ENCODE assay signal across 14 mouse cellular contexts in genomic region chr13:43726895-43727341, GRCm38 (mm10). TPM values are rescaled to one million over a fixed set of nuclear protein-coding genes. Genes with fewer than 3 reads are reported as not detected.
DNase-seq lines count a peak whose midpoint lies in the region; ATAC-seq and TF ChIP-seq lines count a peak whose summit lies in the region.
"Had no signal": no experiment of that assay in that cellular context is flagged by ENCODE, and none has a peak within 500 bp of the region (broad histone marks: within the 10 kb centered on the region; RNA-seq: fewer than 3 reads in every experiment).

No protein-coding gene starts in this region.

- H3K27ac ChIP-seq in midbrain, postnatal 0 days (ENCODE audit: low read depth, low read length) = no peak overlapping the region
- no peak overlapping the region for H3K27ac ChIP-seq in midbrain, embryonic 14.5 days (replicated peaks; ENCODE audit: low read depth, low read length)
- H3K27ac ChIP-seq: forebrain, embryonic 13.5 days; heart, embryonic 13.5 days; kidney, postnatal 0 days; stomach, embryonic 15.5 days had no signal

- H3K27me3 ChIP-seq in midbrain, postnatal 0 days (ENCODE audit: insufficient read depth, low read length) = no peaks in the 10 kb centered on the region
- H3K27me3 ChIP-seq in midbrain, embryonic 14.5 days (ENCODE audit: control insufficient read depth, insufficient read depth, low read length) = no peaks in the 10 kb centered on the region
- H3K27me3 ChIP-seq: forebrain, embryonic 13.5 days; heart, embryonic 13.5 days; stomach, embryonic 15.5 days had no signal

- no peaks in the 10 kb centered on the region for H3K4me1 ChIP-seq in midbrain, postnatal 0 days (ENCODE audit: insufficient read depth, low read length)
- H3K4me1 ChIP-seq in midbrain, embryonic 14.5 days (ENCODE audit: control insufficient read depth, insufficient read depth, low read length) = no peaks in the 10 kb centered on the region; the same call in 1 of the 2 replicates
- H3K4me1 ChIP-seq: stomach, embryonic 15.5 days had no signal

- no peak overlapping the region for H3K4me3 ChIP-seq in midbrain, postnatal 0 days (ENCODE audit: low read depth, low read length)
- H3K4me3 ChIP-seq in midbrain, embryonic 14.5 days (replicated peaks; ENCODE audit: low read depth, low read length) = no peak overlapping the region
- H3K4me3 ChIP-seq: forebrain, embryonic 13.5 days; heart, embryonic 13.5 days; myocyte; stomach, embryonic 15.5 days had no signal

- intact Hi-C loops in heart, postnatal 25 days (cut with DNase I) = no loop called here
- intact Hi-C loops in left cerebral cortex, postnatal 10 days (cut with DNase I) = loop anchor here (5.0 kb wide), 1 partner anchor 110 kb away; the partner anchor contains the start of gene Rnf182

- H3K36me3 ChIP-seq in midbrain, postnatal 0 days (ENCODE audit: insufficient read depth, low read length) = no peaks in the 10 kb centered on the region
- no peaks in the 10 kb centered on the region for H3K36me3 ChIP-seq in midbrain, embryonic 14.5 days (ENCODE audit: control insufficient read depth, insufficient read depth, low read length)
- H3K36me3 ChIP-seq: heart, embryonic 13.5 days; stomach, embryonic 15.5 days had no signal

- WGBS in midbrain, postnatal 0 days = 62% methylated on average over 13 of the region's 13 CpGs
- 75% methylated on average over 13 of the region's 13 CpGs for WGBS in midbrain, embryonic 14.5 days

- H3K9ac ChIP-seq in midbrain, postnatal 0 days (replicated peaks; ENCODE audit: low read length, poor library complexity, severe bottlenecking) = no peak overlapping the region
- no peak overlapping the region for H3K9ac ChIP-seq in midbrain, embryonic 14.5 days (replicated peaks; ENCODE audit: low read length)
- H3K9ac ChIP-seq: forebrain, embryonic 13.5 days; heart, embryonic 13.5 days; stomach, embryonic 15.5 days had no signal

- TF ChIP-seq CTCF in midbrain, postnatal 0 days (IDR thresholded peaks at IDR 0.05) = no peak

- H3K9me3 ChIP-seq in midbrain, postnatal 0 days (ENCODE audit: low read length) = no peaks in the 10 kb centered on the region
- H3K9me3 ChIP-seq in midbrain, embryonic 14.5 days (ENCODE audit: control insufficient read depth, low read length) = no peaks in the 10 kb centered on the region
- H3K9me3 ChIP-seq: forebrain, embryonic 13.5 days; heart, embryonic 13.5 days; stomach, embryonic 15.5 days had no signal

- 0 out of 2 replicates have a peak, but pooled peaks have one; percentile 31 for ATAC-seq in midbrain, postnatal 0 days (ENCODE audit: low FRiP score)
- no peak; the same call in 1 of the 2 replicates for ATAC-seq in midbrain, embryonic 14.5 days (ENCODE audit: low FRiP score, low TSS enrichment)
- ATAC-seq: CD4-positive, CD25-positive, alpha-beta regulatory T cell, adult 4 months; forebrain, embryonic 13.5 days had no signal

- peak; percentile 54 to 55 for DNase-seq in heart, adult 18-20 months
- DNase-seq in heart, postnatal 25 days (ENCODE audit: low spot score) = no peak
- DNase-seq in midbrain, postnatal 0 days (ENCODE audit: low spot score) = peak; percentile 83
- DNase-seq in midbrain, embryonic 14.5 days = no peak
- peak; percentile 53 for DNase-seq in heart, postnatal 4 days
- no peak for DNase-seq in left cerebral cortex, postnatal 10 days (ENCODE audit: extremely low spot score in 1 of 2, low spot score in 2 of 2)
- no peak for DNase-seq in thymus, adult 18-20 months
- DNase-seq: right cerebral cortex, postnatal 14 days had no signal

- H3K4me2 ChIP-seq in midbrain, postnatal 0 days (ENCODE audit: low read depth, low read length, poor library complexity, severe bottlenecking) = no peak overlapping the region
- H3K4me2 ChIP-seq in midbrain, embryonic 14.5 days (ENCODE audit: low read length) = no peak overlapping the region
- H3K4me2 ChIP-seq: forebrain, embryonic 13.5 days; heart, embryonic 13.5 days; stomach, embryonic 15.5 days had no signal

RNA-seq across cellular contexts. Expression of gene Cd83, which starts 57.7 kb away (rescaled TPM):
- 1 to 10 TPM; 2.3 to 3.5 TPM for total RNA-seq in heart, adult 18-20 months (2021)
- total RNA-seq in heart, postnatal 25 days (2021) = 1 to 10 TPM; 3.1 to 3.5 TPM
- total RNA-seq in midbrain, postnatal 0 days (2014; rRNA removed) = 36.0 and 38.8 TPM in 2 replicates
- 36.6 and 43.6 TPM in 2 replicates for polyA plus RNA-seq in midbrain, postnatal 0 days (2015; fragmentation: Nextera tagmentation; extraction: Ambion mirVana)
- polyA plus RNA-seq in midbrain, embryonic 14.5 days (2014; fragmentation: Nextera tagmentation; extraction: Ambion mirVana) = 17.4 and 18.4 TPM in 2 replicates
- 1 to 10 TPM; 2.3 to 2.7 TPM for total RNA-seq in heart, postnatal 4 days (2021)
- 1 to 10 TPM; 7.7 to 8.3 TPM for total RNA-seq in left cerebral cortex, postnatal 10 days (2021)
- polyA plus RNA-seq: myocyte had no signal

Comparison
In these comparisons a context has a peak if more than half of its experiments do, and no peak if none do; other contexts are left out.
1. DNase-seq: peak in heart, adult 18-20 months (2 of 2), midbrain, postnatal 0 days (single experiment) and heart, postnatal 4 days (single experiment); none in heart, postnatal 25 days (single experiment), midbrain, embryonic 14.5 days (single experiment), left cerebral cortex, postnatal 10 days (0 of 2) and thymus, adult 18-20 months (0 of 2).